Mouse (Mus musculus): ENCODE data around the gene Cd207.
"Not testable (repeated sequence)": the region's sequence is repeated elsewhere in the genome, so short reads cannot be mapped to it uniquely, and the experiment has no call there.

Cd207 gene

GRCm38 (mm10) chr6:83699971-83700370 is 22.3 kb upstream of the Cd207 start:
- in situ Hi-C loops (cut with MboI; ENCODE audit: low sequenced_read_pairs): no loop called here

GRCm38 (mm10) chr6:83697932-83698331 is 20.3 kb upstream of the Cd207 start:
- in situ Hi-C loops (cut with MboI; ENCODE audit: low sequenced_read_pairs): no loop called here

- in situ Hi-C loops (cut with MboI; ENCODE audit: low sequenced_read_pairs): no loop called here
These were observed 19.0 kb upstream of the Cd207 start for GRCm38 (mm10) chr6:83696684-83697083.

- in situ Hi-C loops (cut with MboI; ENCODE audit: low sequenced_read_pairs): no loop called here
These were observed 18.1 kb upstream of the Cd207 start for GRCm38 (mm10) chr6:83695731-83696130.

GRCm38 (mm10) chr6:83693835-83694234 is 16.2 kb upstream of the Cd207 start:
- in situ Hi-C loops (cut with MboI; ENCODE audit: low sequenced_read_pairs): no loop called here

- in situ Hi-C loops (cut with MboI; ENCODE audit: low sequenced_read_pairs): no loop called here
These were observed 15.3 kb upstream of the Cd207 start for GRCm38 (mm10) chr6:83692962-83693361.

GRCm38 (mm10) chr6:83690936-83691335 is 13.3 kb upstream of the Cd207 start:
- in situ Hi-C loops (cut with MboI; ENCODE audit: low sequenced_read_pairs): no loop called here

GRCm38 (mm10) chr6:83690277-83690676 is 12.6 kb upstream of the Cd207 start:
- in situ Hi-C loops (cut with MboI; ENCODE audit: low sequenced_read_pairs): no loop called here

GRCm38 (mm10) chr6:83689374-83689773 is 11.7 kb upstream of the Cd207 start:
- in situ Hi-C loops (cut with MboI; ENCODE audit: low sequenced_read_pairs): no loop called here

GRCm38 (mm10) chr6:83673395-83673794 is 4.3 kb downstream of the Cd207 start:
- in situ Hi-C loops (cut with MboI; ENCODE audit: low sequenced_read_pairs): loop anchor here (10.0 kb wide), 1 partner anchor 79 kb away; no protein-coding TSS in a partner anchor

- in situ Hi-C loops (cut with MboI; ENCODE audit: low sequenced_read_pairs): no loop called here
These were observed 12.6 kb downstream of the Cd207 start for GRCm38 (mm10) chr6:83665009-83665408.

- in situ Hi-C loops (cut with MboI; ENCODE audit: low sequenced_read_pairs): no loop called here
These were observed 16.8 kb downstream of the Cd207 start for GRCm38 (mm10) chr6:83660821-83661220.

GRCm38 (mm10) chr6:83656087-83656486 is 21.6 kb downstream of the Cd207 start, which contains the start of gene Clec4f:
Gene Clec4f, minus strand, starts transcription at chr6:83656187.
- in situ Hi-C loops (cut with MboI; ENCODE audit: low sequenced_read_pairs): no loop called here

GRCm38 (mm10) chr6:83646715-83647114 is 30.9 kb downstream of the Cd207 start:
- in situ Hi-C loops (cut with MboI; ENCODE audit: low sequenced_read_pairs): no loop called here

- in situ Hi-C loops (cut with MboI; ENCODE audit: low sequenced_read_pairs): no loop called here
These were observed 42.3 kb downstream of the Cd207 start for GRCm38 (mm10) chr6:83635329-83635728.

- in situ Hi-C loops (cut with MboI; ENCODE audit: low sequenced_read_pairs): not testable (repeated sequence)
These were observed 43.0 kb downstream of the Cd207 start for GRCm38 (mm10) chr6:83634631-83635030.

GRCm38 (mm10) chr6:83634106-83634505 is 43.6 kb downstream of the Cd207 start:
- in situ Hi-C loops (cut with MboI; ENCODE audit: low sequenced_read_pairs): not testable (repeated sequence)

GRCm38 (mm10) chr6:83631815-83632214 is 45.8 kb downstream of the Cd207 start:
- in situ Hi-C loops (cut with MboI; ENCODE audit: low sequenced_read_pairs): no loop called here

- in situ Hi-C loops (cut with MboI; ENCODE audit: low sequenced_read_pairs): no loop called here
These were observed 50.9 kb downstream of the Cd207 start for GRCm38 (mm10) chr6:83626781-83627180.

Measured in CH12F3 (cell line).